In genomic region chr11:96260310-96260970, GRCm38 (mm10) we compare ENCODE assay signal across 12 mouse cellular contexts. TPM values are rescaled to one million over a fixed set of nuclear protein-coding genes. Genes with fewer than 3 reads are reported as not detected.
DNase-seq lines count a peak whose midpoint lies in the region; ATAC-seq lines count a peak whose summit lies in the region.
"Had no signal": no experiment of that assay in that cellular context is flagged by ENCODE, and none has a peak within 500 bp of the region (broad histone marks: within the 10 kb centered on the region; RNA-seq: fewer than 3 reads in every experiment).

No protein-coding gene starts in this region.

- peak; percentile 29 for DNase-seq in midbrain, embryonic 10.5 days (ENCODE audit: low spot score)
- DNase-seq in midbrain, embryonic 14.5 days, result no peak
- DNase-seq in embryonic facial prominence, embryonic 14.5 days (ENCODE audit: low spot score), result peak; percentile 18
- peak; percentile 65 to 76 for DNase-seq in kidney, postnatal 4 days
- peak; percentile 48 for DNase-seq in yolk sac, embryonic 10.5 days (ENCODE audit: low spot score)
- DNase-seq in layer of hippocampus, postnatal 14 days (ENCODE audit: low spot score in 2 of 2), result no peak
- no peak for DNase-seq in layer of hippocampus, adult 9-10 months (ENCODE audit: low spot score)
- DNase-seq: cerebellum, adult 9-10 months; right cerebral cortex, adult 18-20 months had no signal

- peaks cover 100% of the 10 kb centered on the region for H3K27me3 ChIP-seq in midbrain, embryonic 10.5 days (ENCODE audit: low read depth, poor library complexity, severe bottlenecking)
- peaks cover 100% of the 10 kb centered on the region for H3K27me3 ChIP-seq in midbrain, embryonic 14.5 days (ENCODE audit: control insufficient read depth, insufficient read depth, low read length)
- peaks cover 99% of the 10 kb centered on the region for H3K27me3 ChIP-seq in embryonic facial prominence, embryonic 14.5 days (replicated peaks; ENCODE audit: control insufficient read depth, insufficient read depth, low read length)

- H3K4me1 ChIP-seq in midbrain, embryonic 10.5 days, result no peaks in the 10 kb centered on the region
- no peaks in the 10 kb centered on the region for H3K4me1 ChIP-seq in midbrain, embryonic 14.5 days (ENCODE audit: control insufficient read depth, insufficient read depth, low read length)
- H3K4me1 ChIP-seq in embryonic facial prominence, embryonic 14.5 days (ENCODE audit: control insufficient read depth, insufficient read depth, low read length), result no peaks in the 10 kb centered on the region

- no peak overlapping the region for H3K4me2 ChIP-seq in midbrain, embryonic 14.5 days (ENCODE audit: low read length)
- H3K4me2 ChIP-seq in embryonic facial prominence, embryonic 14.5 days (ENCODE audit: low read depth, low read length), result no peak overlapping the region

- H3K9ac ChIP-seq in midbrain, embryonic 14.5 days (replicated peaks; ENCODE audit: low read length), result no peak overlapping the region
- H3K9ac ChIP-seq in embryonic facial prominence, embryonic 14.5 days (ENCODE audit: low read depth, low read length), result no peak overlapping the region

- H3K36me3 ChIP-seq in midbrain, embryonic 10.5 days, result no peaks in the 10 kb centered on the region
- H3K36me3 ChIP-seq in midbrain, embryonic 14.5 days (ENCODE audit: control insufficient read depth, insufficient read depth, low read length), result no peaks in the 10 kb centered on the region
- H3K36me3 ChIP-seq in embryonic facial prominence, embryonic 14.5 days (ENCODE audit: control insufficient read depth, insufficient read depth, low read length), result no peaks in the 10 kb centered on the region
- H3K36me3 ChIP-seq: G1E had no signal

- 2% methylated on average over 23 of the region's 23 CpGs for WGBS in midbrain, embryonic 10.5 days
- WGBS in midbrain, embryonic 14.5 days, result 2% methylated on average over 23 of the region's 23 CpGs
- WGBS in embryonic facial prominence, embryonic 14.5 days, result 2% methylated on average over 23 of the region's 23 CpGs

- no peak overlapping the region for H3K4me3 ChIP-seq in midbrain, embryonic 10.5 days
- no peak overlapping the region for H3K4me3 ChIP-seq in midbrain, embryonic 14.5 days (replicated peaks; ENCODE audit: low read depth, low read length)
- H3K4me3 ChIP-seq in embryonic facial prominence, embryonic 14.5 days (ENCODE audit: low read depth, low read length), result no peak overlapping the region

- H3K9me3 ChIP-seq in midbrain, embryonic 10.5 days (replicated peaks), result no peaks in the 10 kb centered on the region
- no peaks in the 10 kb centered on the region for H3K9me3 ChIP-seq in midbrain, embryonic 14.5 days (ENCODE audit: control insufficient read depth, low read length)
- no peaks in the 10 kb centered on the region for H3K9me3 ChIP-seq in embryonic facial prominence, embryonic 14.5 days (ENCODE audit: control insufficient read depth, low read length)
- H3K9me3 ChIP-seq: G1E had no signal

- ATAC-seq in midbrain, embryonic 14.5 days (ENCODE audit: low FRiP score, low TSS enrichment), result no peak
- ATAC-seq in embryonic facial prominence, embryonic 14.5 days (ENCODE audit: low read depth), result no peak
- no peak for ATAC-seq in activated CD4-positive, CD25-positive, alpha-beta regulatory T cell, adult 4 months

- H3K27ac ChIP-seq in midbrain, embryonic 10.5 days (replicated peaks), result no peak overlapping the region
- no peak overlapping the region for H3K27ac ChIP-seq in midbrain, embryonic 14.5 days (replicated peaks; ENCODE audit: low read depth, low read length)
- no peak overlapping the region for H3K27ac ChIP-seq in embryonic facial prominence, embryonic 14.5 days (replicated peaks; ENCODE audit: low read depth, low read length)

RNA-seq across cellular contexts. Expression of gene Hoxb9, which starts 10.8 kb away (rescaled TPM):
- not detected in 2 replicates for polyA plus RNA-seq in midbrain, embryonic 10.5 days (2016; fragmentation: Nextera tagmentation; extraction: Ambion mirVana)
- polyA plus RNA-seq in midbrain, embryonic 14.5 days (2014; fragmentation: Nextera tagmentation; extraction: Ambion mirVana), result not detected in 2 replicates
- 0.10 TPM in 1 of 2 replicates, not detected in the other for polyA plus RNA-seq in embryonic facial prominence, embryonic 14.5 days (2014; fragmentation: Nextera tagmentation; extraction: Ambion mirVana)
- polyA plus RNA-seq in activated CD4-positive, CD25-positive, alpha-beta regulatory T cell, adult 4 months (2017; shearing (Covaris generic)), result under 1 TPM in 1 of 2 experiments, not detected in 1; 0.15 TPM
- not detected for total RNA-seq in layer of hippocampus, postnatal 14 days (2021)
- total RNA-seq: G1E; layer of hippocampus, adult 18-20 months had no signal
- polyA plus RNA-seq: G1E had no signal

RNA-seq across cellular contexts. Expression of gene Hoxb8, which starts 21.3 kb away (rescaled TPM):
- not detected in 2 replicates for polyA plus RNA-seq in midbrain, embryonic 10.5 days (2016; fragmentation: Nextera tagmentation; extraction: Ambion mirVana)
- polyA plus RNA-seq in midbrain, embryonic 14.5 days (2014; fragmentation: Nextera tagmentation; extraction: Ambion mirVana), result not detected in 2 replicates
- not detected in 2 replicates for polyA plus RNA-seq in embryonic facial prominence, embryonic 14.5 days (2014; fragmentation: Nextera tagmentation; extraction: Ambion mirVana)
- polyA plus RNA-seq in activated CD4-positive, CD25-positive, alpha-beta regulatory T cell, adult 4 months (2017; shearing (Covaris generic)), result not detected
- not detected for total RNA-seq in layer of hippocampus, postnatal 14 days (2021)
- total RNA-seq: layer of hippocampus, adult 18-20 months had no signal

RNA-seq across cellular contexts. Expression of gene Hoxb7, which starts 26.0 kb away (rescaled TPM):
- polyA plus RNA-seq in midbrain, embryonic 10.5 days (2016; fragmentation: Nextera tagmentation; extraction: Ambion mirVana), result not detected in 2 replicates
- not detected in 2 replicates for polyA plus RNA-seq in midbrain, embryonic 14.5 days (2014; fragmentation: Nextera tagmentation; extraction: Ambion mirVana)
- polyA plus RNA-seq in embryonic facial prominence, embryonic 14.5 days (2014; fragmentation: Nextera tagmentation; extraction: Ambion mirVana), result 0.39 and 0.42 TPM in 2 replicates
- polyA plus RNA-seq in activated CD4-positive, CD25-positive, alpha-beta regulatory T cell, adult 4 months (2017; shearing (Covaris generic)), result not detected
- total RNA-seq in layer of hippocampus, postnatal 14 days (2021), result not detected
- total RNA-seq: G1E; layer of hippocampus, adult 18-20 months had no signal
- polyA plus RNA-seq: G1E had no signal

RNA-seq across cellular contexts. Expression of gene Hoxb6, which starts 31.8 kb away (rescaled TPM):
- not detected in 2 replicates for polyA plus RNA-seq in midbrain, embryonic 10.5 days (2016; fragmentation: Nextera tagmentation; extraction: Ambion mirVana)
- polyA plus RNA-seq in midbrain, embryonic 14.5 days (2014; fragmentation: Nextera tagmentation; extraction: Ambion mirVana), result not detected in 2 replicates
- 0.22 and 0.97 TPM in 2 replicates for polyA plus RNA-seq in embryonic facial prominence, embryonic 14.5 days (2014; fragmentation: Nextera tagmentation; extraction: Ambion mirVana)
- polyA plus RNA-seq in activated CD4-positive, CD25-positive, alpha-beta regulatory T cell, adult 4 months (2017; shearing (Covaris generic)), result not detected
- not detected for total RNA-seq in layer of hippocampus, postnatal 14 days (2021)
- total RNA-seq: G1E; layer of hippocampus, adult 18-20 months had no signal

RNA-seq across cellular contexts. Expression of gene Hoxb5, which starts 42.7 kb away (rescaled TPM):
- polyA plus RNA-seq in midbrain, embryonic 10.5 days (2016; fragmentation: Nextera tagmentation; extraction: Ambion mirVana), result not detected in 2 replicates
- polyA plus RNA-seq in midbrain, embryonic 14.5 days (2014; fragmentation: Nextera tagmentation; extraction: Ambion mirVana), result not detected in 2 replicates
- 1.8 and 2.4 TPM in 2 replicates for polyA plus RNA-seq in embryonic facial prominence, embryonic 14.5 days (2014; fragmentation: Nextera tagmentation; extraction: Ambion mirVana)
- not detected for polyA plus RNA-seq in activated CD4-positive, CD25-positive, alpha-beta regulatory T cell, adult 4 months (2017; shearing (Covaris generic))
- total RNA-seq in layer of hippocampus, postnatal 14 days (2021), result not detected
- total RNA-seq: layer of hippocampus, adult 18-20 months had no signal

Comparison
In these comparisons a context has a peak if more than half of its experiments do, and no peak if none do; other contexts are left out.
1. DNase-seq: peak in midbrain, embryonic 10.5 days (single experiment), embryonic facial prominence, embryonic 14.5 days (single experiment), kidney, postnatal 4 days (2 of 2) and yolk sac, embryonic 10.5 days (single experiment); none in midbrain, embryonic 14.5 days (single experiment), layer of hippocampus, postnatal 14 days (0 of 2) and layer of hippocampus, adult 9-10 months (single experiment).